Mouse (Mus musculus): ENCODE measurements around the gene Srebf1. TPM values are rescaled to one million over a fixed set of nuclear protein-coding genes. Genes with fewer than 3 reads are reported as not detected.
A peak's percentile ranks its signal among the peaks of the same experiment; 100 is the strongest.

The Srebf1 gene
- total and polyA plus RNA-seq, 2 experiments from 2014 or later, result 50.6 to 169 TPM

DNA sequence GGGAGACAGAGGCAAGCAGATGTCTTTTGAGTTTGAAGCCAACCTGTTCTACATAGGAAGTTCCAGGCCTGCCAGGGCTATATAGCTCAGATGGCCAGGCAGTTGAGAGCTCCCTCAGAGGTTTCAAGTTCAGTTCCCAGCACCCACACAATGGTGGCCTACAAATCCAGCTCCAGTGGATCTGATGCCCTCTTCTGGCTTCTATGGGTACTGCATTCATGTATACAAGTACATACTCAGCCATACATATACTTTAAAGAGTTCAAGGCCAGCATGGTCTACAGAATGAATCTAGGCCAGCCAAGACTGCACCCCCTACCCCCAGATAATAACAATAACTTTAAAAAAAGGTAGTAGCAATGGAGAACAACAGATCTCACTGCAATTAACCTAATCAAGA, 27.3 kb downstream of the Srebf1 start:
- Histone ChIP-seq H3K4me2 (ENCODE audit: low read depth, low read length) (no peak overlapping the region), H3K9me3 (ENCODE audit: low read length) (no peaks in the 10 kb centered on the region), H3K9ac (replicated peaks; ENCODE audit: low read length) (no peak overlapping the region), H3K4me3 (ENCODE audit: low read length) (no peak overlapping the region), H3K36me3 (ENCODE audit: insufficient read depth, low read length) (peaks cover 41% of the 10 kb centered on the region), H3K4me1 (ENCODE audit: insufficient read depth, low read length) (peaks cover 7% of the 10 kb centered on the region; the same call in 1 of the 2 replicates), H3K27ac (no peak overlapping the region), H3K27me3 (ENCODE audit: insufficient read depth, low read length) (no peaks in the 10 kb centered on the region)
- peak; percentile 64 for TF ChIP-seq CTCF (IDR thresholded peaks at IDR 0.05; ENCODE audit: low read depth)
- DNase-seq (ENCODE audit: low spot score) (peak; percentile 43), ATAC-seq (no peak)

DNA sequence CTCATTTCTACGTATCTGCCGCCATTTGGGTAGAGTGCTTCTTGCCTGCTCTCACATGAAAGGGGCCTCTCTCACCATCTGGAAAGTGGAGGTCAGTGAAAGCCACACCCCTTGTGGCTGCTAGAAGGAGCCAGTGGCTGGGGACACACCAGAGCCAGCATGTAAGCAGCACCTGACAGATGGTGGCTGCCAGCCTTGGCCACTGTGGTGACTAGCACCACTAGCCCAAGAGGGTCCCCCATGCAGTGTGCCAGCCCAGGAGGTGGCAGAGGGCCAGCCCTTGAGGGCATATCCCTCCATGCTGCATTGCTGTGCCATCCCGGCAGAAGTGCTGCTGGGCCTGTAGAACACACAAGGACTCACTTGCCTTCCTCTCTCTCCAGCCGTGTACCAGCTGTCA, 28.8 kb downstream of the Srebf1 start:
- ATAC-seq (0 out of 2 replicates have a peak, but pooled peaks have one; percentile 18), DNase-seq (ENCODE audit: low spot score) (peak; percentile 53)
- WGBS, result 52% methylated on average over 4 of the region's 4 CpGs
- Histone ChIP-seq H3K27ac (peak overlapping the region; percentile 45; the same call in 1 of the 2 replicates), H3K9me3 (ENCODE audit: low read length) (no peaks in the 10 kb centered on the region), H3K4me2 (ENCODE audit: low read depth, low read length) (no peak overlapping the region), H3K9ac (replicated peaks; ENCODE audit: low read length) (no peak overlapping the region), H3K36me3 (ENCODE audit: insufficient read depth, low read length) (peaks cover 37% of the 10 kb centered on the region), H3K4me3 (ENCODE audit: low read length) (no peak overlapping the region), H3K27me3 (ENCODE audit: insufficient read depth, low read length) (no peaks in the 10 kb centered on the region), H3K4me1 (ENCODE audit: insufficient read depth, low read length) (peaks cover 4% of the 10 kb centered on the region; the same call in 1 of the 2 replicates)
- TF ChIP-seq CTCF (IDR thresholded peaks at IDR 0.05; ENCODE audit: low read depth), result no peak

- Histone ChIP-seq H3K27me3 (ENCODE audit: insufficient read depth, low read length) (no peaks in the 10 kb centered on the region), H3K9me3 (ENCODE audit: low read length) (no peaks in the 10 kb centered on the region), H3K4me2 (ENCODE audit: low read depth, low read length) (no peak overlapping the region), H3K4me1 (ENCODE audit: insufficient read depth, low read length) (peaks cover 4% of the 10 kb centered on the region; the same call in 1 of the 2 replicates), H3K4me3 (ENCODE audit: low read length) (no peak overlapping the region), H3K27ac (no peak overlapping the region), H3K36me3 (ENCODE audit: insufficient read depth, low read length) (peaks cover 35% of the 10 kb centered on the region), H3K9ac (replicated peaks; ENCODE audit: low read length) (no peak overlapping the region)
- DNase-seq (ENCODE audit: low spot score) (no peak), ATAC-seq (no peak)
- no peak for TF ChIP-seq CTCF (IDR thresholded peaks at IDR 0.05; ENCODE audit: low read depth)
- WGBS, result 72% methylated on average over 6 of the region's 6 CpGs
These were observed 29.8 kb downstream of the Srebf1 start for GRCm38 (mm10) chr11:60192534-60192933.

- no peak for DNase-seq (ENCODE audit: low spot score)
- peaks cover 14% of the 10 kb centered on the region for H3K4me1 ChIP-seq (ENCODE audit: insufficient read depth, low read length)
- peaks cover 43% of the 10 kb centered on the region for H3K36me3 ChIP-seq (ENCODE audit: insufficient read depth, low read length)
- no peak overlapping the region for H3K4me3 ChIP-seq (ENCODE audit: low read length)
- H3K4me2 ChIP-seq (ENCODE audit: low read depth, low read length), result no peak overlapping the region
- H3K9me3 ChIP-seq (ENCODE audit: low read length), result no peaks in the 10 kb centered on the region
- no peak overlapping the region for H3K27ac ChIP-seq
- ATAC-seq, result no peak
- no peak for TF ChIP-seq CTCF (IDR thresholded peaks at IDR 0.05; ENCODE audit: low read depth)
- no peak overlapping the region for H3K9ac ChIP-seq (replicated peaks; ENCODE audit: low read length)
- WGBS, result 91% methylated on average over 17 of the region's 17 CpGs
- H3K27me3 ChIP-seq (ENCODE audit: insufficient read depth, low read length), result no peaks in the 10 kb centered on the region
These were observed 32.2 kb downstream of the Srebf1 start for GRCm38 (mm10) chr11:60190055-60190641.

DNA sequence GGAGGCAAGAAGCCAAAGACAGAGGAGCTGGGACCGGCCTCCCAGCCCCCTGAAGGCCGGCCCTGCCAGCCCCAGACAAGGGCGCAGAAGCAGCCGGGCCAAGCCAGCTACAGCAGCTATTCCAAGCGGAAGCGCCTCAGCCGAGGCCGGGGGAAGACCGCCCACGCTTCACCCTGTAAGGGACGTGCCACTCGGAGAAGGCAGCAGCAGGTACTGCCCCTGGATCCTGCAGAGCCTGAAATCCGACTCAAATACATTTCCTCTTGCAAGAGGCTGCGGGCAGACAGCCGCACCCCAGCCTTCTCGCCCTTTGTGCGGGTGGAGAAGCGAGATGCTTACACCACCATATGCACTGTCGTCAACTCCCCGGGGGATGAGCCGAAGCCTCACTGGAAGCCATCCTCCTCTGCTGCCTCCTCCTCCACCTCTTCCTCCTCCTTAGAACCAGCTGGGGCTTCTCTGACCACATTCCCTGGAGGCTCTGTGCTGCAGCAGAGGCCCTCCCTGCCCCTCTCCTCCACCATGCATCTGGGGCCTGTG, 32.8 kb downstream of the Srebf1 start:
- WGBS, result 61% methylated on average over 21 of the region's 21 CpGs
- Histone ChIP-seq H3K4me1 (ENCODE audit: insufficient read depth, low read length) (peaks cover 20% of the 10 kb centered on the region), H3K4me2 (ENCODE audit: low read depth, low read length) (no peak overlapping the region), H3K4me3 (ENCODE audit: low read length) (no peak overlapping the region), H3K27ac (no peak overlapping the region), H3K36me3 (ENCODE audit: insufficient read depth, low read length) (peaks cover 43% of the 10 kb centered on the region), H3K27me3 (ENCODE audit: insufficient read depth, low read length) (no peaks in the 10 kb centered on the region), H3K9me3 (ENCODE audit: low read length) (no peaks in the 10 kb centered on the region), H3K9ac (replicated peaks; ENCODE audit: low read length) (no peak overlapping the region)
- ATAC-seq, result no peak
- DNase-seq (ENCODE audit: low spot score), result no peak
- no peak for TF ChIP-seq CTCF (IDR thresholded peaks at IDR 0.05; ENCODE audit: low read depth)

DNA sequence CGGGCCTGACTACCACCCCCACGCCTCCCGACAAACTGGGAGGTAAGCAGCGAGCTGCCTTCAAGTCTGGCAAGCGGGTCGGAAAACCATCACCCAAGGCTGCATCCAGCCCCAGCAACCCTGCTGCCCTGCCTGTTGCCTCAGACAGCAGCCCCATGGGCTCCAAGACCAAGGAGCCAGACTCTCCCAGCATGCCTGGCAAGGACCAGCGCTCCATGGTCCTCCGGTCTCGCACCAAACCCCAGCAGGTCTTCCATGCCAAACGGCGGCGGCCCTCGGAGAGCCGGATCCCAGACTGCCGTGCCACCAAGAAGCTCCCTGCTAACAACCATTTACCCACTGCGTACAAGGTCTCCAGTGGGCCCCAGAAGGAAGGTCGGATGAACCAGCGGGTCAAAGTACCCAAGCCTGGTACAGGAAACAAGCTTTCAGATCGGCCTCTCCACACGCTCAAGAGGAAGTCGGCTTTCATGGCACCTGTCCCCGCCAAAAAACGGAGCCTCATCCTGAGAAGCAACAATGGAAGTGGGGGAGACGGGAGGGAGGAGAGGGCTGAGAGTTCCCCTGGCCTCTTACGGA, 34.0 kb downstream of the Srebf1 start:
- H3K27me3 ChIP-seq (ENCODE audit: insufficient read depth, low read length), result no peaks in the 10 kb centered on the region
- 86% methylated on average over 25 of the region's 25 CpGs for WGBS
- peaks cover 35% of the 10 kb centered on the region for H3K36me3 ChIP-seq (ENCODE audit: insufficient read depth, low read length)
- ATAC-seq, result no peak
- H3K4me2 ChIP-seq (ENCODE audit: low read depth, low read length), result no peak overlapping the region
- H3K9me3 ChIP-seq (ENCODE audit: low read length), result no peaks in the 10 kb centered on the region
- no peak overlapping the region for H3K9ac ChIP-seq (replicated peaks; ENCODE audit: low read length)
- no peak overlapping the region for H3K4me3 ChIP-seq (ENCODE audit: low read length)
- no peak for TF ChIP-seq CTCF (IDR thresholded peaks at IDR 0.05; ENCODE audit: low read depth)
- H3K4me1 ChIP-seq (ENCODE audit: insufficient read depth, low read length), result peaks cover 28% of the 10 kb centered on the region
- no peak overlapping the region for H3K27ac ChIP-seq
- no peak for DNase-seq (ENCODE audit: low spot score)

GRCm38 (mm10) chr11:60187070-60187469, 35.3 kb downstream of the Srebf1 start:
- Histone ChIP-seq H3K36me3 (ENCODE audit: insufficient read depth, low read length) (peaks cover 35% of the 10 kb centered on the region), H3K4me2 (ENCODE audit: low read depth, low read length) (no peak overlapping the region), H3K27me3 (ENCODE audit: insufficient read depth, low read length) (no peaks in the 10 kb centered on the region), H3K27ac (peak overlapping the region; percentile 76; the same call in 1 of the 2 replicates), H3K9me3 (ENCODE audit: low read length) (no peaks in the 10 kb centered on the region), H3K9ac (replicated peaks; ENCODE audit: low read length) (no peak overlapping the region), H3K4me1 (ENCODE audit: insufficient read depth, low read length) (peaks cover 41% of the 10 kb centered on the region), H3K4me3 (ENCODE audit: low read length) (no peak overlapping the region)
- ATAC-seq (no peak), DNase-seq (ENCODE audit: low spot score) (no peak)
- 60% methylated on average over 11 of the region's 11 CpGs for WGBS
- TF ChIP-seq CTCF (IDR thresholded peaks at IDR 0.05; ENCODE audit: low read depth), result no peak
